Mouse (Mus musculus) embryonic fibroblast, embryonic 13.5 days (primary cell): Measurements from ENCODE around the gene Med13l. TPM values are rescaled to one million over a fixed set of nuclear protein-coding genes. Genes with fewer than 3 reads are reported as not detected.
A peak's percentile ranks its signal among the peaks of the same experiment; 100 is the strongest.

Source experiments
- H3K27ac ChIP-seq: 2 replicates; pipeline ENCODE4 v1.5.1; 2012; ENCODE audit warnings: low read length, control low read depth, inconsistent platforms; ENCODE audit not compliant: insufficient read depth
- H3K4me1 ChIP-seq: 2 replicates; pipeline ENCODE4 v1.6.1; 2011; ENCODE audit warnings: low read length; ENCODE audit not compliant: control insufficient read depth, insufficient read depth
- H3K4me3 ChIP-seq: 2 replicates; pipeline ENCODE4 v1.5.1; 2011; ENCODE audit warnings: mild to moderate bottlenecking, control low read depth, low read length; ENCODE audit not compliant: insufficient read depth
- CTCF ChIP-seq: IDR thresholded peaks from 2 replicates; pipeline ENCODE4 v1.5.1; 2011; ENCODE audit warnings: mild to moderate bottlenecking, control low read depth, low read length, moderate library complexity, borderline replicate concordance; ENCODE audit not compliant: insufficient read depth
- POLR2A ChIP-seq: IDR thresholded peaks from 2 replicates; pipeline ENCODE4 v1.6.1; 2011; ENCODE audit warnings: low read depth, mild to moderate bottlenecking, control low read depth, low read length, moderate library complexity
- polyA plus RNA-seq: library from polyadenylated mRNA; stranded (reverse); fragments of >200 nt; gene quantifications from 2 replicates; pipeline ENCODE4 v1.2.4, GENCODE M21; 2011; ENCODE audit warnings: low read depth; ENCODE audit not compliant: missing spikeins, insufficient read length

The Med13l gene
- polyA plus RNA-seq, 1 experiment, result 57.8 TPM

- no peak for TF ChIP-seq CTCF
- no peak for TF ChIP-seq POLR2A
- Histone ChIP-seq H3K27ac (no peak overlapping the region), H3K4me3 (no peak overlapping the region), H3K4me1 (no peaks in the 10 kb centered on the region)
Measured at GRCm38 (mm10) chr5:118727336-118727735, 166.9 kb downstream of the Med13l start.

DNA sequence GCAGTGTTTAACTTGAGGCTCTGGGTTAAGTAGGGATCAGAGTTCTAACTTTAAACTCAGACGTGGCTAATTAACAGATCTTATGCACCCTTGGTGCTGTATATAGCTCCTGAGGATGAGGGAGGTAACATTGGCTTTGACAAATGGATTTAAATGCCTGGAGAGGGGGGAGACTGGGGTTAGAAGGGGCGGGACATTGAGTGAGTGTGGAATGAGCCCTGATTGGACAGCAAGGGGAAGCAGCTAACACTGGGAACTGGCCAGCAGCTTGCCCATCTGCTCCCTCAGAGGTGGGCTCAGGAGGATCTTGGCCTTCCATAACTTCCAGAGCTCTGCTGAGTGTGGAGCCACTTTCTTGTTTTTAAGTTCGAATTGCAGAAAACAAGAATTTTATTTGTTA lies 171.7 kb downstream of the Med13l start:
- Histone ChIP-seq H3K4me3 (no peak overlapping the region), H3K27ac (no peak overlapping the region), H3K4me1 (0 out of 2 replicates have a peak, but pooled peaks cover 2% of the 10 kb centered on the region)
- TF ChIP-seq CTCF (no peak), POLR2A (no peak)

DNA sequence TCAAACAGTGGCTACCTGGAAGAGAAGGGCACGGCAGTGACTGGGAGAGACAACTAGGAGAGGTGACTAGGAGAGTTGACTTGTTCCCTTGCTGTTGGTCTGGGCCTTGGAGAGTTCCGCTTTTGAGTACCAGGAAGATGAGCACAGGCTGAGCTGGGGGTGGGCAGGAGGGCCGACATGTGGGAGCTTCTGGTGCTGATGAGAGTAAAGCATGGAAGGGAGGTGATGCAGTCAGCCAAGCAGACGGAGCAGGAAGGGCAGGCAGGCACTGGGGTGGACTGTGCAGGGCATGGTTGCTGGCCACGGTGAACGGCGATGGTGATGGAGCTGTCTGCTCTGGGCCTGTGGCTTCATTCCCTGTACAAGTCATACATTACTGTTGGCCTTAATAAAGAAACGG lies 172.2 kb downstream of the Med13l start:
- no peak for TF ChIP-seq POLR2A
- TF ChIP-seq CTCF, result no peak
- no peak overlapping the region for H3K27ac ChIP-seq
- H3K4me1 ChIP-seq, result peaks cover 2% of the 10 kb centered on the region; the same call in 1 of the 2 replicates
- H3K4me3 ChIP-seq, result no peak overlapping the region

GRCm38 (mm10) chr5:118733566-118733965 lies 173.1 kb downstream of the Med13l start:
- Histone ChIP-seq H3K4me1 (peaks cover 2% of the 10 kb centered on the region; the same call in 1 of the 2 replicates), H3K27ac (no peak overlapping the region), H3K4me3 (no peak overlapping the region)
- TF ChIP-seq CTCF (no peak), POLR2A (no peak)

- Histone ChIP-seq H3K4me3 (no peak overlapping the region), H3K4me1 (peaks cover 2% of the 10 kb centered on the region; the same call in 1 of the 2 replicates), H3K27ac (no peak overlapping the region)
- TF ChIP-seq CTCF, result no peak
- TF ChIP-seq POLR2A, result no peak
Measured at GRCm38 (mm10) chr5:118734455-118734854, 174.0 kb downstream of the Med13l start.

DNA sequence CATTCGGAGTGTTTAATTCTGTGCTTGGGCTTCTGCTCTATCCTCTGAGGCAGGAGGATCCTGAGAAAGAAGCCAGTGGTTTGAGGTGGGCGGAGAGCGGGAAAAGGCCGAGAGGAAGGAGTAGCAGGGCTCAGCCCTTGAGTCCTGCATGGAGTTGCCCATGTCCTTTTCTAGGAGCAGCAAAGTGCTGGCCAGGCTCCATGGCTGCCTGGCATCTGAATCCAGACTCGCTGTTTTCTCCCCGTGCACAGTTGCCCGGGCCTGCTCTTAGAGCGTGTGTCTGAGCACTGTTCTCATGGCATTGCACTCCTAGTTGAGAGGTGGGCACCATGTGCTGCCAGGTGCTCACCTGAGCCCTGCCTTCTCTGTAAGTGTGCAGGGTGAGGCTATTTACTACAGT lies 175.3 kb downstream of the Med13l start:
- TF ChIP-seq CTCF, result no peak
- TF ChIP-seq POLR2A, result no peak
- Histone ChIP-seq H3K4me1 (peaks cover 2% of the 10 kb centered on the region; the same call in 1 of the 2 replicates), H3K4me3 (no peak overlapping the region), H3K27ac (no peak overlapping the region)

- no peak overlapping the region for H3K27ac ChIP-seq
- no peak overlapping the region for H3K4me3 ChIP-seq
- TF ChIP-seq CTCF (peak; percentile 40; the same call in 1 of the 2 replicates), POLR2A (no peak)
Measured at GRCm38 (mm10) chr5:118737548-118737947, 177.1 kb downstream of the Med13l start.

GRCm38 (mm10) chr5:118743067-118743466 lies 182.6 kb downstream of the Med13l start:
- Histone ChIP-seq H3K4me1 (no peaks in the 10 kb centered on the region), H3K4me3 (no peak overlapping the region), H3K27ac (no peak overlapping the region)
- TF ChIP-seq POLR2A, result no peak
- no peak for TF ChIP-seq CTCF

More at GRCm38 (mm10) chr5:118737548-118737947, 177.1 kb downstream of the Med13l start:
- H3K4me1 ChIP-seq, result peaks cover 2% of the 10 kb centered on the region; the same call in 1 of the 2 replicates

DNA sequence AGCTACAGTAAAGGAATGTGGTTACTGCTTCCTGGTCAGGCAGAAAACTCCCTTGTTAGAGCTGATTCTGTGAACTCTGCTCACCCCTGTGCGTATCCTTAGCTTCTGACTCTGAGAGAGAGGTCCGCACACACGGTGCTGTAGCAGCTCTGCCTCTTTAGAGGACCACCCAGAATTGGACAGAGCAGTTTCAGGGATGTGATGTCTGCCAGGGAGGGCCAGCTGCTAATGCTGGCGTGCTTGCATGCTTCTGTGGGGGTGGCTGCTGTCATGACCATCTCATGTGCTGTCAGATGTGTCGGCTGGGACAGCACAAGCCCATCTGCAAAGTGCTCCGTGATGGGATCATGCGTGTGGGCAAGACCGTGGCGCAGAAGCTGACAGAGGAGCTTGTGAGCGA lies 186.5 kb downstream of the Med13l start:
- Histone ChIP-seq H3K27ac (no peak overlapping the region), H3K4me3 (no peak overlapping the region), H3K4me1 (no peaks in the 10 kb centered on the region)
- no peak for TF ChIP-seq CTCF
- TF ChIP-seq POLR2A, result no peak

- Histone ChIP-seq H3K27ac (no peak overlapping the region), H3K4me1 (peaks cover 6% of the 10 kb centered on the region; the same call in 1 of the 2 replicates), H3K4me3 (no peak overlapping the region)
- TF ChIP-seq CTCF (no peak), POLR2A (no peak)
Measured at GRCm38 (mm10) chr5:118751446-118752179, 191.1 kb downstream of the Med13l start.
